Mouse (Mus musculus) lung, embryonic 16.5 days (tissue): ENCODE results near the gene Oaz1. TPM values are rescaled to one million over a fixed set of nuclear protein-coding genes. Genes with fewer than 3 reads are reported as not detected.
A peak's percentile ranks its signal among the peaks of the same experiment; 100 is the strongest.

Experiments used
- ATAC-seq: fragments of 200-750 bp; cut with Nextera tagmentation; 2 replicates; pipeline ENCODE4 v1.8.0; 2017; ENCODE audit warnings: low read depth, mild to moderate bottlenecking, moderate library complexity
- H3K27ac ChIP-seq: fragments of 300-500 bp; sonication (generic); 2 replicates; pipeline ENCODE4 v1.5.1; 2014; ENCODE audit warnings: mild to moderate bottlenecking, control low read depth, low read length
- H3K27me3 ChIP-seq: fragments of 300-500 bp; sonication (generic); 2 replicates; pipeline ENCODE4 v1.6.1; 2014; ENCODE audit warnings: low read depth, low read length, mixed read lengths; ENCODE audit not compliant: control insufficient read depth, insufficient read depth
- H3K36me3 ChIP-seq: fragments of 300-500 bp; sonication (generic); 2 replicates; pipeline ENCODE4 v1.6.1; 2014; ENCODE audit warnings: low read length; ENCODE audit not compliant: control insufficient read depth, insufficient read depth
- H3K4me1 ChIP-seq: fragments of 300-500 bp; sonication (generic); replicated peaks from 2 replicates; pipeline ENCODE4 v1.6.1; 2014; ENCODE audit warnings: low read length, mixed read lengths; ENCODE audit not compliant: control insufficient read depth, insufficient read depth
- H3K4me2 ChIP-seq: fragments of 300-500 bp; sonication (generic); 2 replicates; pipeline ENCODE4 v1.6.1; 2014; ENCODE audit warnings: low read depth, low read length, control low read depth
- H3K4me3 ChIP-seq: fragments of 300-500 bp; sonication (generic); 2 replicates; pipeline ENCODE4 v1.5.1; 2014; ENCODE audit warnings: mild to moderate bottlenecking, low read length, control low read depth
- H3K9ac ChIP-seq: fragments of 300-500 bp; sonication (generic); 2 replicates; pipeline ENCODE4 v1.6.1; 2014; ENCODE audit warnings: low read length, control low read depth
- H3K9me3 ChIP-seq: fragments of 300-500 bp; sonication (generic); 2 replicates; pipeline ENCODE4 v1.6.1; 2016; ENCODE audit warnings: low read length; ENCODE audit not compliant: control insufficient read depth
- WGBS: fragments of 180-500 bp; shearing (Covaris S2); extraction: QIAGEN DNeasy Blood & Tissue Kit; methylation state at CpG from one replicate; pipeline ENCODE4 v1.1.7; 2014; 5-methylcytosine and 5-hydroxymethylcytosine counted together
- polyA plus RNA-seq: library from polyadenylated mRNA; unstranded; fragments of >200 nt; fragmentation: Nextera tagmentation; extraction: Ambion mirVana; gene quantifications from 2 replicates; pipeline ENCODE4 v1.2.1, GENCODE M21; 2015

The Oaz1 gene
- polyA plus RNA-seq, 1 experiment from 2014 or later = 1,799 TPM

DNA sequence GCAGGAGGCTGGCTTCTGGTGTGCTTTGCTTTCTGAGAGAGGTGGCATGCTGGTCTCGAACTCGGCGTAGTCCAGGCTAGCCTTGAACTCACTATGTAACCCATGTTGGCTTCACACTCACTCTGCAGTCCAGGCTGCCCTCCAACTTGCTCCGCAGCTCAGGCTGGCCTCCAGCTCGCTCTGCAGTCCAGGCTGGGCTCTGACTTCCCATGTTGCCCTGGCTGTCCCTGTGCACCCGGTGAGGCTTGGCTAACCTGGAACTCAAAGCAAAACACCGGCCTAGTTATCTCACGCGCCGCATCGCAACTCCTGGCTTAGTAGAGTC is 29.3 kb downstream of the Oaz1 start:
- WGBS = 21% methylated on average over 11 of the region's 11 CpGs
- Histone ChIP-seq H3K4me1 (peaks cover 27% of the 10 kb centered on the region), H3K27ac (no peak overlapping the region; the same call in 1 of the 2 replicates)

DNA sequence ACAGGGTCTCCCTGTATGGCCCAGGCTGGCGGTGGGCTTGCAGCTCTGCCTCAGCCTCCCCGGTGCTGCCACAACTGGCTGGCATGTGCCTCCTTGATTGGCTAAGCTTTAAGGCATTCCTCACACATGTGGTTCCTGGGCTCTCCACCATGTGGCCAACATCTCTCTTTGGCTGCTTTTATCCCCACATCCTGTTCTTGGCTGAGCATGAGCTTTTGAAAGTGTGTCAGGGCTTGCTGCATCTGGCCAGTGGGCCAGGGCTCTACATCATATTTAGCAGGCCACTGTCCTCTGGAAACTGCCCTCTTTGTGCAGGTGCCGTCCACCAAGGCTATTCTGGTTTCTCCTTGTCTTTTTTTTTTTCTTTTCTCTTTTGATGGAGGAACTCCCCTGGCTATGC is 29.8 kb downstream of the Oaz1 start:
- peak overlapping the region; percentile 94 for H3K4me3 ChIP-seq
- no peak overlapping the region; the same call in none of the 2 replicates for H3K27ac ChIP-seq
- H3K4me1 ChIP-seq = peaks cover 27% of the 10 kb centered on the region
- H3K9me3 ChIP-seq = no peaks in the 10 kb centered on the region
- peak overlapping the region; percentile 100 for H3K4me2 ChIP-seq
- peaks cover 11% of the 10 kb centered on the region for H3K36me3 ChIP-seq
- 46% methylated on average over 3 of the region's 3 CpGs for WGBS
- ATAC-seq = no peak
- no peaks in the 10 kb centered on the region for H3K27me3 ChIP-seq
- H3K9ac ChIP-seq = peak overlapping the region; percentile 92

More for the DNA sequence above, 29.3 kb downstream of the Oaz1 start:
- peak overlapping the region; percentile 94 for H3K4me3 ChIP-seq
- peak overlapping the region; percentile 100 for H3K4me2 ChIP-seq
- H3K27me3 ChIP-seq = no peaks in the 10 kb centered on the region
- peaks cover 12% of the 10 kb centered on the region for H3K36me3 ChIP-seq
- peak overlapping the region; percentile 92 for H3K9ac ChIP-seq
- H3K9me3 ChIP-seq = no peaks in the 10 kb centered on the region
- no peak for ATAC-seq

DNA sequence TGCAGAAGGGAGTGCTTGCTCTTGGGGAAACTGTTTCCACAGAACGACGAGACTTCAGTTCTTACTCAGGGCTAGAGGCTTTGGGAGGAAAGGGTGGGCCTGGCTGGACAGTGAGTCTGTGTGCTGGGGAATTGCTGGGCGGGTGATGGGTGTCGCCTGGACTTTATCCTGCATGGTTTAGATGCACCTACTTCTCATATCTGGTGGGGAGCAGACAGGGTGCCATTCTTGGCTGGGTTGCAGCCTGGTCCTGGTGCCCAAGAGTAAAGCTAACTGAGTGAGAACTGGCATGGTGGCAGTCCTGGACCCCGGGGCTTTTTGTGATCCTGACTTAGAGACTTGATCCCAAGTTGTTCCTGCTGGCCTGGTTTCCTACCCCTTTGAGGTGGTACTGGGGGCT is 30.5 kb downstream of the Oaz1 start:
- Histone ChIP-seq H3K36me3 (peaks cover 12% of the 10 kb centered on the region), H3K4me1 (peaks cover 27% of the 10 kb centered on the region), H3K9me3 (no peaks in the 10 kb centered on the region), H3K9ac (peak overlapping the region; percentile 17; the same call in 1 of the 2 replicates), H3K4me3 (no peak overlapping the region), H3K27me3 (no peaks in the 10 kb centered on the region), H3K4me2 (no peak overlapping the region), H3K27ac (peak overlapping the region; percentile 7; the same call in 1 of the 2 replicates)
- WGBS = 56% methylated on average over 5 of the region's 5 CpGs
- ATAC-seq = no peak

DNA sequence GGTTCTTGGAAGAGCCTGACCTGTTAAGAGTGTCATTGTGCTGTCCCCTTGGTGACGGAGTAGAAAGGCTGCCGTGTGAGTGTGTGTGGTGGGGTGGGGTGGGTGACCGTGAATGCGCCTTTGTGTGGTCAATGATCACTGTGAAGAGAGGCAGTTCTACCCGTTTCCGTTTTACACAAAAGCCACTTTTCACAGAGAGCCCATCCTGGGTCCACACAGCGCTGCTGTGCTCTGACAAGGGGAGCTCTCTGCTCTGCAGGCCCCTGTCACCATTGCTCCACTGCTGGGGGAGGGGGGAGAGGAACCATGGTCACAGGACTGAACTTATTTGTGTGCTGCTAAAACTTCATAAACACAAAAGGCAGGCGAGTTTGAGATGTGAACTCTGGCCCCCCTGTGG is 30.9 kb downstream of the Oaz1 start:
- peak overlapping the region; percentile 27 for H3K9ac ChIP-seq

DNA sequence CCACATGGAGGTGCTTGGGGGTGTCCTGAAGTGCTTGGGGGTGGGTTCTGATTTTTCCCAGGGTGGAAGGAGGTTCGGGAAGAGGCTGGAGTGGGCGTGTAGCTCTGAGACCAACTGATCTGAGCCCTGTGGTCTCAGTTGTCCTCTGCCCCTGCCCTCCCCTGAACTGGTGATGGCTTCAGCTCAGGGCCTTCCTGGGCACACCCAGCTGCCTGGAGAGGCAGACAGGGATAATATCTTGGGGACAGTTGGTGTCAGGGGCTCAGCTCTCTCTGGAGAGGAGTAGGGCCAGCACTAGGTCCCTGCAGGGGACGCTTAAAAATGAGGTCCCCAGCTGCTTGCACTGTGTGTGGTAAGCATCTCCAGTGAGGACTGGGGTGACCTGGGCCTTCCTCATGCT is 31.4 kb downstream of the Oaz1 start:
- no peak overlapping the region for H3K4me2 ChIP-seq
- H3K4me1 ChIP-seq = peaks cover 27% of the 10 kb centered on the region
- no peaks in the 10 kb centered on the region for H3K27me3 ChIP-seq
- H3K4me3 ChIP-seq = no peak overlapping the region
- H3K9ac ChIP-seq = peak overlapping the region; percentile 27
- peaks cover 8% of the 10 kb centered on the region; the same call in 1 of the 2 replicates for H3K36me3 ChIP-seq
- WGBS = 54% methylated on average over 3 of the region's 3 CpGs
- peak overlapping the region; percentile 25 for H3K27ac ChIP-seq
- no peak for ATAC-seq
- no peaks in the 10 kb centered on the region for H3K9me3 ChIP-seq

More for the DNA sequence above, 30.9 kb downstream of the Oaz1 start:
- H3K4me3 ChIP-seq = no peak overlapping the region
- ATAC-seq = peak; percentile 26; the same call in 1 of the 2 replicates
- 48% methylated on average over 8 of the region's 8 CpGs for WGBS
- H3K4me2 ChIP-seq = no peak overlapping the region
- H3K36me3 ChIP-seq = peaks cover 10% of the 10 kb centered on the region
- no peaks in the 10 kb centered on the region for H3K27me3 ChIP-seq
- H3K4me1 ChIP-seq = peaks cover 27% of the 10 kb centered on the region
- H3K9me3 ChIP-seq = no peaks in the 10 kb centered on the region
- peak overlapping the region; percentile 25 for H3K27ac ChIP-seq

DNA sequence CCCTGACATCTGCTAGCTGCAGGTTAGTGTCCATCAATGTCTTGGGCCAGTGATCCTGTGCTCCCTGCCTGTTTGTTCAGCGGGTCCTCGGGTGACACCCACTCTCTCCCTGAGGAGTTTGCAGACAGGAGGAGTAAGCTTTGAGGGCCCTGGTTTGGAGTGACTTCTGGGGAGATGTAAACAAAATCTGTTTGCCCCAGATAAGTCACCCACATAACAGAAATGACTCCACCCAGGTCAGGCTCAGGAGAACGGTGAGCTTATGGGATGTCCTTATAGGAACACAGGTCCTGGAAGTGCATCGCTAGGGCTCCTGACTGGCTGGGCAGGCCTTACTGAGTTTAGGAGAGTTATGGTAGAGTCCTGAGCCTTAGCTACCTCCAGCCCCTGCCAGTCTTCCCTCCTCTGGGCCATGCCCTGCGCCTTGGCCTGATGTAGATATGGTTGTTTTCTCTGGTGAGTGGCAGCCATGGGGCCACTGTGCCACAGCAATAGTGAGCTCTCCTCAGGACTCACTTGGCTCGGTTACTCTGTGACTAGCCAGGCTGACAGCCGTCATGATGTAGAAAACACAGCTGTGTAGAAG is 32.0 kb downstream of the Oaz1 start:
- H3K4me2 ChIP-seq = no peak overlapping the region
- peaks cover 8% of the 10 kb centered on the region; the same call in 1 of the 2 replicates for H3K36me3 ChIP-seq
- H3K4me3 ChIP-seq = no peak overlapping the region
- 52% methylated on average over 7 of the region's 7 CpGs for WGBS
- H3K27ac ChIP-seq = 0 out of 2 replicates have a peak overlapping the region, but pooled peaks have one; percentile 25
- peaks cover 27% of the 10 kb centered on the region for H3K4me1 ChIP-seq
- ATAC-seq = no peak
- H3K27me3 ChIP-seq = no peaks in the 10 kb centered on the region
- H3K9me3 ChIP-seq = no peaks in the 10 kb centered on the region
- no peak overlapping the region for H3K9ac ChIP-seq

DNA sequence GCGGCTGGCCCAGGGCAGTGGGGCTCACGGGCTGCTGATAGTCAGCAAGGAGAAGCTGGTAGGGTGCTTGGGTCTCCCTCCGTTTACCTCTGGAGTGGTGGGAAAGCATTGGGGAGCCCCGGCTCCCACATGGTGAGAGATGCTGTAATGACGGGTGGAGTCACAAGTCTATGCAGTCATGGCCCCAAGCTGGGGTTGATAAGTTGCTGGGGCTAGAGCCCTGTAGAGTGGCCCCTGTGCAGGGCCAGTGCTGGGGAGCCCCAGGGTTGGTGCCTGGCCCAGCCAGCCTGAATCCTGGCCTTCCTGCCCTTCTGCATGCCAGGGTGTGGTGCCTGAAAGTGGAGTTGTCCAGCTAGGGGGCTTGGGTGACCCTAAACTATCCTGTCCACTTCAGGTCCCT is 35.8 kb downstream of the Oaz1 start:
- no peak for ATAC-seq
- H3K9ac ChIP-seq = no peak overlapping the region
- H3K36me3 ChIP-seq = peaks cover 14% of the 10 kb centered on the region
- no peak overlapping the region for H3K4me3 ChIP-seq
- H3K27ac ChIP-seq = no peak overlapping the region
- WGBS = 89% methylated on average over 5 of the region's 5 CpGs
- peaks cover 8% of the 10 kb centered on the region; the same call in 1 of the 2 replicates for H3K4me1 ChIP-seq
- H3K4me2 ChIP-seq = no peak overlapping the region
- H3K27me3 ChIP-seq = no peaks in the 10 kb centered on the region
- no peaks in the 10 kb centered on the region for H3K9me3 ChIP-seq

DNA sequence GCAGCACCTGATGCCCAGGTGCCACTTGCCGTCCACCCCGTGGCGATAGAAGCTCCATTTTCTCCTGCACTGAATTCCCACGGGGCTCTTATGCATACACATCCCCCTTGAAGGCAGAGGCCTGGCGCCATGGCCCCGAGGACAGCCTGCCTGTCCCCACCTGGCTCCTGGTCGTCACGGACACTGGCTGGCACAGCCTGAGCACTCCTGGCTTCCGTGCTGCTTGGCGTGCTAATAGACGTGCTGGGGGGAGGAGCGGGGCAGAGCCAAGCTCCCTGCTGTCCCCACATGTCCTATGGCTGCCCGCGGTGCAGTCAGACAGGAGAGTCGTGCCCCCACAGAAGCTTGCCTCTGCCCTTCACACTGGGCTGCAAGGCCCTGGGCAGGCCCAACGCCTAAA is 38.0 kb downstream of the Oaz1 start:
- H3K9me3 ChIP-seq = no peaks in the 10 kb centered on the region
- H3K36me3 ChIP-seq = peaks cover 16% of the 10 kb centered on the region
- H3K27me3 ChIP-seq = no peaks in the 10 kb centered on the region
- H3K4me3 ChIP-seq = no peak overlapping the region
- ATAC-seq = no peak
- WGBS = 83% methylated on average over 16 of the region's 16 CpGs
- H3K27ac ChIP-seq = no peak overlapping the region
- no peak overlapping the region for H3K4me2 ChIP-seq
- no peaks in the 10 kb centered on the region for H3K4me1 ChIP-seq
- H3K9ac ChIP-seq = no peak overlapping the region

DNA sequence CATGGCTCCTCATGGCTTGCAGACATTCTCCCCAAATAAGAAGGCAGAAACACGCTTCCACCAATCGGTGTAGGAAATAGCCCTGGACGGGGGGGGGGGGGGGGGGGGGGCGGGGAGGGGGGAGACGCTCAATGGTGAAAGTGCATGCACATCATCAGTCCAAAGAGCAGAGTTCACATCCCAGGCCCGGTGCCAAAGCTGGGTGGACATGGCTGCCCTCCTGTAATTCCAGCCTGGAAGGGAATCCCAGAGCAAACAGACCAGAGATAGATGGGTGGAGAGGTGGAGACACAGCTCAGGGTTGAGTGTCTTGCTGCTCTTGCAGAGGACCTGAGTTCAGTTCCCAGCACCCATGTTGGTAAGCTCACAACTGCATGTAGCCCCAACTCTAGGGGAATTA is 44.5 kb downstream of the Oaz1 start:
- H3K4me2 ChIP-seq = no peak overlapping the region
- H3K36me3 ChIP-seq = peaks cover 3% of the 10 kb centered on the region
- no peak overlapping the region for H3K27ac ChIP-seq
- WGBS = 57% methylated on average over 1 of the region's 6 CpGs
- H3K9me3 ChIP-seq = no peaks in the 10 kb centered on the region
- no peak overlapping the region for H3K9ac ChIP-seq
- no peak overlapping the region for H3K4me3 ChIP-seq
- H3K27me3 ChIP-seq = no peaks in the 10 kb centered on the region
- no peak for ATAC-seq
- no peaks in the 10 kb centered on the region for H3K4me1 ChIP-seq
